Mouse (Mus musculus) gastrocnemius, postnatal 25 days (tissue): ENCODE data around the gene Krtap28-10. TPM values are rescaled to one million over a fixed set of nuclear protein-coding genes. Genes with fewer than 3 reads are reported as not detected.

ENCODE experiments used
- DNase-seq: peaks from one replicate; pipeline ENCODE4 v3.0.0; 2022
- long read RNA-seq, 2 experiments: library from polyadenylated mRNA; stranded (forward); transcript quantifications; one replicate each; pipeline ENCODE4 v2.0.0; 2021
- total RNA-seq, 2 experiments: library from RNA; stranded (reverse); gene quantifications; 1 replicate in 1 of 2; 2 replicates in 1 of 2; pipeline ENCODE4 v1.2.3; 2021

Krtap28-10 gene
- total RNA-seq: not detected
- long read RNA-seq, experiment 1: 0 reads
- long read RNA-seq, experiment 2: 0 reads

- DNase-seq: no peak
These were observed at the start of gene Krtap28-10 for GRCm38 (mm10) chr1:83042380-83042779. Gene Krtap28-10 (minus strand): TSS chr1:83042480.

- DNase-seq: no peak
These were observed 49.0 kb upstream of the Krtap28-10 start for GRCm38 (mm10) chr1:83091268-83091667.

- DNase-seq: no peak
These were observed 42.5 kb upstream of the Krtap28-10 start for GRCm38 (mm10) chr1:83084790-83085189.

GRCm38 (mm10) chr1:83077016-83077415 is 34.7 kb upstream of the Krtap28-10 start:
- DNase-seq: no peak

- DNase-seq: no peak
These were observed 34.1 kb upstream of the Krtap28-10 start for GRCm38 (mm10) chr1:83076190-83076917.

GRCm38 (mm10) chr1:83075526-83076189 is 33.4 kb upstream of the Krtap28-10 start:
- no peak for DNase-seq

- no peak for DNase-seq
These were observed 24.9 kb upstream of the Krtap28-10 start for GRCm38 (mm10) chr1:83067205-83067604.

GRCm38 (mm10) chr1:83066577-83066976 is 24.3 kb upstream of the Krtap28-10 start:
- DNase-seq: no peak

- DNase-seq: no peak
These were observed 22.6 kb upstream of the Krtap28-10 start for GRCm38 (mm10) chr1:83064851-83065250.

GRCm38 (mm10) chr1:83060643-83061042 is 18.4 kb upstream of the Krtap28-10 start, which contains the start of gene Krtap28-13:
Gene Krtap28-13 (plus strand): TSS chr1:83060930.
- DNase-seq: no peak

GRCm38 (mm10) chr1:83059278-83059677 is 17.0 kb upstream of the Krtap28-10 start, which contains the start of gene A030005K14Rik:
Gene A030005K14Rik (minus strand): TSS chr1:83059378.
- no peak for DNase-seq

- DNase-seq: no peak
These were observed 16.2 kb upstream of the Krtap28-10 start for GRCm38 (mm10) chr1:83058481-83058880.

- no peak for DNase-seq
These were observed 2.7 kb upstream of the Krtap28-10 start, which contains the start of gene Gm47969 for GRCm38 (mm10) chr1:83044882-83045427. Gene Gm47969 (plus strand): TSS chr1:83044932.

GRCm38 (mm10) chr1:83039080-83039479 is 3.2 kb downstream of the Krtap28-10 start:
- DNase-seq: no peak

GRCm38 (mm10) chr1:83038109-83038672 is 4.1 kb downstream of the Krtap28-10 start, which contains the start of gene Slc19a3:
Gene Slc19a3 (minus strand): TSS chr1:83038448.
- DNase-seq: no peak

GRCm38 (mm10) chr1:83036892-83037667 is 5.2 kb downstream of the Krtap28-10 start:
- DNase-seq: no peak

GRCm38 (mm10) chr1:83034509-83034908 is 7.8 kb downstream of the Krtap28-10 start:
- no peak for DNase-seq

- DNase-seq: no peak
These were observed 9.8 kb downstream of the Krtap28-10 start for GRCm38 (mm10) chr1:83032508-83032907.

- no peak for DNase-seq
These were observed 10.3 kb downstream of the Krtap28-10 start for GRCm38 (mm10) chr1:83031950-83032349.

- no peak for DNase-seq
These were observed 25.7 kb downstream of the Krtap28-10 start for GRCm38 (mm10) chr1:83016556-83016955.

GRCm38 (mm10) chr1:83015329-83015879 is 26.9 kb downstream of the Krtap28-10 start:
- no peak for DNase-seq
